Mouse (Mus musculus) C2C12 (cell line): ENCODE results near the gene Fhl4.

Experiments
- CTCF ChIP-seq: IDR thresholded peaks from one replicate; pipeline ENCODE4 v1.5.1; 2011; ENCODE audit not compliant: control insufficient read depth, insufficient read depth, insufficient read length
- FOSL1 ChIP-seq: IDR thresholded peaks from one replicate; pipeline ENCODE4 v1.8.0; 2011; ENCODE audit warnings: mild to moderate bottlenecking, low read length; ENCODE audit not compliant: poor library complexity, insufficient read depth, severe bottlenecking
- USF1 ChIP-seq: IDR thresholded peaks from one replicate; pipeline ENCODE4 v1.6.1; 2011; ENCODE audit warnings: low read depth, mild to moderate bottlenecking, control low read depth, moderate library complexity

DNA sequence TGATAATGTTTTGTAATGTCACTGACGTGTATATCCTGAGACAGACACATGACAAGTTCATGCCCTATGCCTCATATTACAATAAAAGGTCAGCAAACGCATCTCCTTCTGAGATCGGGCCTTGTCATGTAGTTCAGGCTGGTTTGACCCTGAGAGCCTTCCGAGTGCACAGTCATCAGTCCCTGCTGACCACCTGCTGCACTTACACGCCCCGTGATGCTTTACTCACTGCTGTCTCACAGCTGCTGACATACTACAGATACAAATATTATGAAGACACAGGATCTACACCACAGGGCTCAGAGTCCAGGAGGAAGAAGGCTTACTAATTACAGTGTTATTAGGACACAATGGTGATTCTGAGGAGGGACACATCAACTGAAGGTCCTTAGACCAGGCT lies 34.3 kb upstream of the Fhl4 start:
- no peak for TF ChIP-seq FOSL1
- TF ChIP-seq CTCF = no peak
- TF ChIP-seq USF1 = no peak
